ENCODE assay signal across 31 mouse cellular contexts in genomic region chr3:79293023-79293422, GRCm38 (mm10). TPM values are rescaled to one million over a fixed set of nuclear protein-coding genes. Genes with fewer than 3 reads are reported as not detected.
"Had no signal": no experiment of that assay in that cellular context is flagged by ENCODE, and none has a peak within 500 bp of the region (broad histone marks: within the 10 kb centered on the region; RNA-seq: fewer than 3 reads in every experiment).

No protein-coding gene starts in this region.

- ATAC-seq: forebrain, embryonic 16.5 days; hindbrain, embryonic 16.5 days; inflammation-experienced regulatory T-cells, adult 6 months; intestine, embryonic 15.5 days; intestine, postnatal 0 days had no signal

- H3K27ac ChIP-seq: gastrocnemius, adult 2 months; heart, adult 2 months; heart, embryonic 10.5 days; hindbrain, embryonic 10.5 days; hindbrain, embryonic 12.5 days; hindbrain, embryonic 14.5 days; intestine, embryonic 15.5 days; layer of hippocampus, adult 2 months; left cerebral cortex, adult 2 months; limb, embryonic 10.5 days; limb, embryonic 12.5 days had no signal

- H3K27me3 ChIP-seq: heart, embryonic 12.5 days; intestine, embryonic 15.5 days had no signal

- H3K4me2 ChIP-seq: heart, embryonic 12.5 days; hindbrain, embryonic 12.5 days; hindbrain, embryonic 14.5 days; intestine, embryonic 15.5 days; limb, embryonic 12.5 days had no signal

- H3K4me3 ChIP-seq: gastrocnemius, adult 2 months; heart, adult 2 months; heart, embryonic 10.5 days; heart, embryonic 12.5 days; hindbrain, embryonic 10.5 days; hindbrain, embryonic 12.5 days; intestine, embryonic 15.5 days; layer of hippocampus, adult 2 months; left cerebral cortex, adult 2 months; limb, embryonic 10.5 days; limb, embryonic 12.5 days had no signal

- H3K36me3 ChIP-seq: heart, embryonic 10.5 days; heart, embryonic 12.5 days; hindbrain, embryonic 10.5 days; hindbrain, embryonic 12.5 days; intestine, embryonic 15.5 days; limb, embryonic 10.5 days; limb, embryonic 12.5 days had no signal

- H3K4me1 ChIP-seq: heart, embryonic 10.5 days; heart, embryonic 12.5 days; hindbrain, embryonic 12.5 days; limb, embryonic 12.5 days had no signal

- DNase-seq: gastrocnemius, adult 2 months; gastrocnemius, postnatal 10 days; gastrocnemius, postnatal 25 days; heart, adult 2 months; heart, postnatal 10 days; heart, postnatal 4 days; kidney, adult 18-20 months; kidney, adult 8-10 months; kidney, postnatal 10 days; kidney, postnatal 25 days; kidney, postnatal 4 days had no signal

- H3K9ac ChIP-seq: heart, embryonic 12.5 days; hindbrain, embryonic 12.5 days; hindbrain, embryonic 14.5 days; intestine, embryonic 15.5 days; limb, embryonic 12.5 days had no signal

- H3K9me3 ChIP-seq: heart, embryonic 10.5 days; heart, embryonic 12.5 days; hindbrain, embryonic 10.5 days; hindbrain, embryonic 12.5 days; intestine, embryonic 15.5 days; limb, embryonic 10.5 days; limb, embryonic 12.5 days had no signal

RNA-seq across cellular contexts. Expression of gene Gm17359, which starts 43.4 kb away (rescaled TPM):
- polyA plus RNA-seq: forebrain, embryonic 16.5 days; frontal cortex, adult 2 months; heart, embryonic 10.5 days; heart, embryonic 12.5 days; heart, embryonic 14.5 days; heart, embryonic 16.5 days; hindbrain, embryonic 10.5 days; hindbrain, embryonic 14.5 days; hindbrain, embryonic 16.5 days; inflammation-experienced regulatory T-cells, adult 6 months; intestine, embryonic 15.5 days; intestine, postnatal 0 days; kidney, embryonic 14.5 days; kidney, embryonic 16.5 days; limb, embryonic 10.5 days; limb, embryonic 12.5 days; limb, embryonic 14.5 days had no signal
